Comparison of ENCODE assay signal across 10 mouse cellular contexts in the genomic region with DNA sequence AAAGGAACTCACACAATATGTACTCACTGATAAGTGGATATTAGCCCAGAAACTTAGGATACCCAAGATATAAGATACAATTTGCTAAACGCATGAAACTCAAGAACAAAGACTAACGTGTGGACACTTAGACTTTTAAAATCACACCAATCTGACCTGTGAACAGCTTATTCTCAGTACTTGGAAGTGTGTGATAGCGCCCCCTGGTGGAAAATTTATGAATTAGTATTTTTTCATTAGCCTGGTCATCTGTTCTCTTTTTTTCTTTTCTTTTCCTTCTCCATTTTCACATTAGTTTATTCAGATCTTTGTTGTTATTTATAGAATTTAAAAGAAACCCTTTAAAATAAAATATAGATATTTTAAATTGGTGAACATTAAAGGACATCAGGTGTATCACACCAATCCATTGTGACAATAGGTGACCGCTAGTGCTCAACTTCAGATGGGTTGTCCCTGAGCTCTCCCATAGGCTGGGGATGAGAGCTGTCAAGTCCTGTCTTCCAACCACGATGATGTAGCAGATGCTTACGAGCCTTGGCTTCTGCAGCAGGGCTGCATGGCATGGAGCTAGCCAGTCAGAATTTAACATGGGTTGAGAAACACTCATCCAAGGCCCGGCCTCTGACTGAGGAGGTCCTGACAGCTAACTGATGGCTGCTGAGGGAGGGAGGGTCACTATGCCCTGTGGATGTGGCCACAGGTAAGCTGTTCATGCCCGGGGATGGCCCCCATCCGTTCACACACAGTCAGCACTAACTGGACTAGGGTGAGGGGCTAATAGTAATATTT. TPM values are rescaled to one million over a fixed set of nuclear protein-coding genes. Genes with fewer than 3 reads are reported as not detected.
A peak's percentile ranks its signal among the peaks of the same experiment; 100 is the strongest.
DNase-seq lines count a peak whose midpoint lies in the region; ATAC-seq and TF ChIP-seq lines count a peak whose summit lies in the region.
"Had no signal": no experiment of that assay in that cellular context is flagged by ENCODE, and none has a peak within 500 bp of the region (broad histone marks: within the 10 kb centered on the region; RNA-seq: fewer than 3 reads in every experiment).

No protein-coding gene starts in this region.

- peak; percentile 21; the same call in 1 of the 2 replicates for TF ChIP-seq CTCF in cerebellum, adult 2 months (IDR thresholded peaks at IDR 0.05; ENCODE audit: borderline replicate concordance, insufficient read depth, low read depth, low read length)

- peak; percentile 39; the same call in 1 of the 2 replicates for ATAC-seq in limb, embryonic 11.5 days (ENCODE audit: insufficient number of reproducible peaks, low FRiP score, low TSS enrichment, low read depth)

- no peak overlapping the region for H3K4me2 ChIP-seq in limb, embryonic 11.5 days (ENCODE audit: low read depth, severe bottlenecking)
- H3K4me2 ChIP-seq: heart, embryonic 15.5 days; neural tube, embryonic 12.5 days had no signal

- H3K4me1 ChIP-seq in cerebellum, adult 2 months (ENCODE audit: control insufficient read depth, insufficient read depth, low read length) = no peaks in the 10 kb centered on the region
- H3K4me1 ChIP-seq in limb, embryonic 11.5 days (ENCODE audit: control insufficient read depth, insufficient read depth, low read length) = no peaks in the 10 kb centered on the region
- H3K4me1 ChIP-seq in limb, embryonic 10.5 days = no peaks in the 10 kb centered on the region
- H3K4me1 ChIP-seq: heart, embryonic 15.5 days; neural tube, embryonic 12.5 days had no signal

- DNase-seq in cerebellum, adult 2 months = peak in 1 of 2 experiments; percentile 40
- no peak for DNase-seq in cerebellum, postnatal 4 days (ENCODE audit: low spot score in 2 of 2)
- no peak for DNase-seq in limb, embryonic 11.5 days (ENCODE audit: low spot score)
- DNase-seq in limb, embryonic 10.5 days (ENCODE audit: low spot score) = no peak
- DNase-seq in cerebellum, adult 9-10 months = peak; percentile 71
- DNase-seq in lung, postnatal 10 days = peak; percentile 69
- DNase-seq in frontal cortex, postnatal 36 days (ENCODE audit: low spot score in 2 of 2) = no peak
- no peak for DNase-seq in gastrocnemius, adult 8-10 months (ENCODE audit: low spot score in 2 of 2)

- H3K9me3 ChIP-seq in limb, embryonic 11.5 days (ENCODE audit: control insufficient read depth, low read length) = no peaks in the 10 kb centered on the region
- no peaks in the 10 kb centered on the region for H3K9me3 ChIP-seq in limb, embryonic 10.5 days (replicated peaks)
- H3K9me3 ChIP-seq: heart, embryonic 15.5 days; neural tube, embryonic 12.5 days had no signal

- H3K27me3 ChIP-seq in cerebellum, adult 2 months (ENCODE audit: control insufficient read depth, insufficient read depth, low read length) = no peaks in the 10 kb centered on the region
- no peaks in the 10 kb centered on the region for H3K27me3 ChIP-seq in limb, embryonic 11.5 days (ENCODE audit: control insufficient read depth, insufficient read depth, low read length)
- H3K27me3 ChIP-seq in limb, embryonic 10.5 days (ENCODE audit: low read depth, poor library complexity, severe bottlenecking) = no peaks in the 10 kb centered on the region
- H3K27me3 ChIP-seq: heart, embryonic 15.5 days; neural tube, embryonic 12.5 days had no signal

- TF ChIP-seq POLR2A in cerebellum, adult 2 months (IDR thresholded peaks at IDR 0.05; ENCODE audit: borderline replicate concordance, insufficient read depth, low read length) = no peak

- 54% methylated on average over 9 of the region's 9 CpGs for WGBS in cerebellum, adult 2 months
- 55% methylated on average over 9 of the region's 9 CpGs for WGBS in limb, embryonic 11.5 days
- WGBS in limb, embryonic 10.5 days = 52% methylated on average over 9 of the region's 9 CpGs

- H3K36me3 ChIP-seq in limb, embryonic 11.5 days (ENCODE audit: control insufficient read depth, insufficient read depth, low read length) = no peaks in the 10 kb centered on the region
- H3K36me3 ChIP-seq in limb, embryonic 10.5 days = peaks cover 28% of the 10 kb centered on the region

- no peak overlapping the region for H3K27ac ChIP-seq in cerebellum, adult 2 months (ENCODE audit: insufficient read depth, low read length)
- H3K27ac ChIP-seq in limb, embryonic 11.5 days (replicated peaks; ENCODE audit: low read depth, low read length) = no peak overlapping the region
- H3K27ac ChIP-seq in limb, embryonic 10.5 days = no peak overlapping the region
- H3K27ac ChIP-seq: heart, embryonic 15.5 days; neural tube, embryonic 12.5 days had no signal

- no peak overlapping the region for H3K9ac ChIP-seq in limb, embryonic 11.5 days (ENCODE audit: low read length)
- H3K9ac ChIP-seq: heart, embryonic 15.5 days; neural tube, embryonic 12.5 days had no signal

- H3K4me3 ChIP-seq in cerebellum, adult 2 months (replicated peaks; ENCODE audit: insufficient read depth, low read depth, low read length) = no peak overlapping the region
- no peak overlapping the region for H3K4me3 ChIP-seq in limb, embryonic 11.5 days (ENCODE audit: low read depth, low read length)
- no peak overlapping the region for H3K4me3 ChIP-seq in limb, embryonic 10.5 days
- H3K4me3 ChIP-seq: heart, embryonic 15.5 days; neural tube, embryonic 12.5 days had no signal

RNA-seq across cellular contexts. Expression of gene Gne, which starts 35.6 kb away (rescaled TPM):
- 21.7 and 23.3 TPM in 2 replicates for polyA plus RNA-seq in cerebellum, adult 2 months (2012; rRNA removed)
- 20.7 and 20.8 TPM in 2 replicates for polyA plus RNA-seq in limb, embryonic 11.5 days (2014; fragmentation: Nextera tagmentation; extraction: Ambion mirVana)
- polyA plus RNA-seq in limb, embryonic 10.5 days (2016; fragmentation: Nextera tagmentation; extraction: Ambion mirVana) = 22.7 and 25.3 TPM in 2 replicates
- 10 to 100 TPM; 10.4 to 15.0 (median 11.0) TPM for total RNA-seq in gastrocnemius, adult 8-10 months (2022)

Comparison
In these comparisons a context has a peak if more than half of its experiments do, and no peak if none do; other contexts are left out.
1. DNase-seq: peak in cerebellum, adult 9-10 months (single experiment) and lung, postnatal 10 days (single experiment); none in cerebellum, postnatal 4 days (0 of 2), limb, embryonic 11.5 days (single experiment), limb, embryonic 10.5 days (single experiment), frontal cortex, postnatal 36 days (0 of 2) and gastrocnemius, adult 8-10 months (0 of 2).